Comparison of ENCODE assay signal across 21 mouse cellular contexts in genomic region chr12:98520568-98520931, GRCm38 (mm10). TPM values are rescaled to one million over a fixed set of nuclear protein-coding genes. Genes with fewer than 3 reads are reported as not detected.
A peak's percentile ranks its signal among the peaks of the same experiment; 100 is the strongest.
DNase-seq lines count a peak whose midpoint lies in the region; ATAC-seq lines count a peak whose summit lies in the region.
"Had no signal": no experiment of that assay in that cellular context is flagged by ENCODE, and none has a peak within 500 bp of the region (broad histone marks: within the 10 kb centered on the region; RNA-seq: fewer than 3 reads in every experiment).

No protein-coding gene starts in this region.

- H3K27me3 ChIP-seq in forebrain, embryonic 13.5 days = no peaks in the 10 kb centered on the region
- H3K27me3 ChIP-seq in forebrain, embryonic 10.5 days (ENCODE audit: poor library complexity, severe bottlenecking) = no peaks in the 10 kb centered on the region
- H3K27me3 ChIP-seq in forebrain, embryonic 14.5 days (replicated peaks; ENCODE audit: control insufficient read depth, insufficient read depth, low read length) = no peaks in the 10 kb centered on the region
- no peaks in the 10 kb centered on the region for H3K27me3 ChIP-seq in hindbrain, embryonic 13.5 days
- no peaks in the 10 kb centered on the region for H3K27me3 ChIP-seq in midbrain, embryonic 15.5 days (replicated peaks)
- no peaks in the 10 kb centered on the region for H3K27me3 ChIP-seq in kidney, embryonic 15.5 days
- H3K27me3 ChIP-seq: limb, embryonic 13.5 days; liver, embryonic 15.5 days had no signal

- H3K36me3 ChIP-seq in forebrain, embryonic 13.5 days (ENCODE audit: poor library complexity, severe bottlenecking) = peaks cover 31% of the 10 kb centered on the region
- H3K36me3 ChIP-seq in forebrain, embryonic 10.5 days (replicated peaks) = peaks cover 25% of the 10 kb centered on the region
- H3K36me3 ChIP-seq in forebrain, embryonic 14.5 days (ENCODE audit: control insufficient read depth, insufficient read depth, low read length) = peaks cover 22% of the 10 kb centered on the region
- H3K36me3 ChIP-seq in hindbrain, embryonic 13.5 days = peaks cover 13% of the 10 kb centered on the region
- no peaks in the 10 kb centered on the region; the same call in 1 of the 2 replicates for H3K36me3 ChIP-seq in midbrain, embryonic 15.5 days (replicated peaks)
- no peaks in the 10 kb centered on the region for H3K36me3 ChIP-seq in kidney, embryonic 15.5 days
- H3K36me3 ChIP-seq: embryonic facial prominence, embryonic 10.5 days; G1E; limb, embryonic 13.5 days; liver, embryonic 15.5 days had no signal

- no peak for DNase-seq in forebrain, embryonic 10.5 days (ENCODE audit: extremely low spot score, low spot score)
- peak; percentile 26 for DNase-seq in forebrain, embryonic 14.5 days (ENCODE audit: low spot score)
- no peak for DNase-seq in frontal cortex, postnatal 10 days (ENCODE audit: low spot score in 2 of 2)
- no peak for DNase-seq in left cerebral cortex, adult 9 months (ENCODE audit: low spot score in 2 of 2)
- DNase-seq: adrenal gland, postnatal 25 days; cerebellum, adult 11-12 months; gastrocnemius, postnatal 10 days; heart, adult 2 months; heart, postnatal 4 days; retina, postnatal 1 day; right cerebral cortex, postnatal 4 days had no signal

- H3K4me1 ChIP-seq in forebrain, embryonic 13.5 days = peaks cover 26% of the 10 kb centered on the region
- peaks cover 23% of the 10 kb centered on the region for H3K4me1 ChIP-seq in forebrain, embryonic 10.5 days
- H3K4me1 ChIP-seq in forebrain, embryonic 14.5 days (ENCODE audit: control insufficient read depth, insufficient read depth, low read length) = 0 out of 2 replicates have a peak, but pooled peaks cover 6% of the 10 kb centered on the region
- peaks cover 42% of the 10 kb centered on the region for H3K4me1 ChIP-seq in hindbrain, embryonic 13.5 days (replicated peaks)
- H3K4me1 ChIP-seq in midbrain, embryonic 15.5 days = peaks cover 20% of the 10 kb centered on the region
- no peaks in the 10 kb centered on the region for H3K4me1 ChIP-seq in kidney, embryonic 15.5 days
- H3K4me1 ChIP-seq: limb, embryonic 13.5 days; liver, embryonic 15.5 days had no signal

- no peak overlapping the region for H3K4me2 ChIP-seq in forebrain, embryonic 13.5 days
- H3K4me2 ChIP-seq in forebrain, embryonic 14.5 days (ENCODE audit: low read length) = no peak overlapping the region
- no peak overlapping the region for H3K4me2 ChIP-seq in hindbrain, embryonic 13.5 days
- H3K4me2 ChIP-seq in midbrain, embryonic 15.5 days = no peak overlapping the region
- H3K4me2 ChIP-seq in kidney, embryonic 15.5 days = no peak overlapping the region
- H3K4me2 ChIP-seq: limb, embryonic 13.5 days; liver, embryonic 15.5 days had no signal

- no peak overlapping the region for H3K4me3 ChIP-seq in forebrain, embryonic 13.5 days
- no peak overlapping the region for H3K4me3 ChIP-seq in forebrain, embryonic 10.5 days
- no peak overlapping the region for H3K4me3 ChIP-seq in forebrain, embryonic 14.5 days (ENCODE audit: low read depth, low read length)
- no peak overlapping the region for H3K4me3 ChIP-seq in hindbrain, embryonic 13.5 days
- no peak overlapping the region for H3K4me3 ChIP-seq in midbrain, embryonic 15.5 days
- no peak overlapping the region for H3K4me3 ChIP-seq in kidney, embryonic 15.5 days (replicated peaks)
- H3K4me3 ChIP-seq: embryonic facial prominence, embryonic 10.5 days; heart, adult 2 months; limb, embryonic 13.5 days; liver, embryonic 15.5 days had no signal

- H3K9ac ChIP-seq in forebrain, embryonic 13.5 days = no peak overlapping the region
- no peak overlapping the region for H3K9ac ChIP-seq in forebrain, embryonic 14.5 days (ENCODE audit: low read length)
- H3K9ac ChIP-seq in hindbrain, embryonic 13.5 days = no peak overlapping the region
- no peak overlapping the region for H3K9ac ChIP-seq in midbrain, embryonic 15.5 days
- no peak overlapping the region for H3K9ac ChIP-seq in kidney, embryonic 15.5 days
- H3K9ac ChIP-seq: limb, embryonic 13.5 days; liver, embryonic 15.5 days had no signal

- H3K9me3 ChIP-seq in forebrain, embryonic 13.5 days (replicated peaks) = no peaks in the 10 kb centered on the region
- peaks cover 3% of the 10 kb centered on the region; the same call in 1 of the 2 replicates for H3K9me3 ChIP-seq in forebrain, embryonic 10.5 days
- H3K9me3 ChIP-seq in forebrain, embryonic 14.5 days (replicated peaks; ENCODE audit: control insufficient read depth, low read length) = no peaks in the 10 kb centered on the region
- no peaks in the 10 kb centered on the region for H3K9me3 ChIP-seq in hindbrain, embryonic 13.5 days
- H3K9me3 ChIP-seq in midbrain, embryonic 15.5 days = no peaks in the 10 kb centered on the region
- H3K9me3 ChIP-seq in kidney, embryonic 15.5 days (replicated peaks) = no peaks in the 10 kb centered on the region
- H3K9me3 ChIP-seq: embryonic facial prominence, embryonic 10.5 days; limb, embryonic 13.5 days; liver, embryonic 15.5 days had no signal

- WGBS in forebrain, embryonic 13.5 days = 69% methylated on average over 4 of the region's 4 CpGs
- WGBS in forebrain, embryonic 10.5 days = 86% methylated on average over 4 of the region's 4 CpGs
- 59% methylated on average over 4 of the region's 4 CpGs for WGBS in forebrain, embryonic 14.5 days
- 46% methylated on average over 4 of the region's 4 CpGs for WGBS in hindbrain, embryonic 13.5 days
- 32% methylated on average over 4 of the region's 4 CpGs for WGBS in midbrain, embryonic 15.5 days
- 82% methylated on average over 4 of the region's 4 CpGs for WGBS in kidney, embryonic 15.5 days

- peak; percentile 50 for ATAC-seq in forebrain, embryonic 13.5 days
- peak; percentile 10; the same call in 1 of the 2 replicates for ATAC-seq in forebrain, embryonic 14.5 days
- peak; percentile 81 for ATAC-seq in hindbrain, embryonic 13.5 days (ENCODE audit: low FRiP score)
- peak; percentile 37 for ATAC-seq in midbrain, embryonic 15.5 days (replicated peaks)
- no peak for ATAC-seq in kidney, embryonic 15.5 days (replicated peaks; ENCODE audit: low FRiP score)
- ATAC-seq: intestine, embryonic 16.5 days had no signal

- peak overlapping the region; percentile 25; the same call in 1 of the 2 replicates for H3K27ac ChIP-seq in forebrain, embryonic 13.5 days
- H3K27ac ChIP-seq in forebrain, embryonic 10.5 days = no peak overlapping the region
- peak overlapping the region; percentile 48; the same call in 1 of the 2 replicates for H3K27ac ChIP-seq in forebrain, embryonic 14.5 days (ENCODE audit: low read depth, low read length)
- peak overlapping the region; percentile 87 for H3K27ac ChIP-seq in hindbrain, embryonic 13.5 days
- peak overlapping the region; percentile 65 for H3K27ac ChIP-seq in midbrain, embryonic 15.5 days
- no peak overlapping the region for H3K27ac ChIP-seq in kidney, embryonic 15.5 days
- H3K27ac ChIP-seq: embryonic facial prominence, embryonic 10.5 days; heart, adult 2 months; limb, embryonic 13.5 days; liver, embryonic 15.5 days; stomach, postnatal 0 days had no signal

RNA-seq across cellular contexts. Expression of gene Kcnk10, which starts 57.6 kb away (rescaled TPM):
- 49.1 and 50.9 TPM in 2 replicates for polyA plus RNA-seq in forebrain, embryonic 13.5 days (2015; fragmentation: Nextera tagmentation; extraction: Ambion mirVana)
- 15.8 and 18.6 TPM in 2 replicates for polyA plus RNA-seq in forebrain, embryonic 10.5 days (2016; fragmentation: Nextera tagmentation; extraction: Ambion mirVana)
- polyA plus RNA-seq in forebrain, embryonic 14.5 days (2014; fragmentation: Nextera tagmentation; extraction: Ambion mirVana) = 39.5 and 58.9 TPM in 2 replicates
- polyA plus RNA-seq in hindbrain, embryonic 13.5 days (2015; fragmentation: Nextera tagmentation; extraction: Ambion mirVana) = 39.6 and 43.2 TPM in 2 replicates
- polyA plus RNA-seq in midbrain, embryonic 15.5 days (2015; fragmentation: Nextera tagmentation; extraction: Ambion mirVana) = 44.7 and 50.8 TPM in 2 replicates
- 0.90 and 1.5 TPM in 2 replicates for polyA plus RNA-seq in kidney, embryonic 15.5 days (2015; fragmentation: Nextera tagmentation; extraction: Ambion mirVana)
- polyA plus RNA-seq: G1E had no signal

Comparison
In these comparisons a context has a peak if more than half of its experiments do, and no peak if none do; other contexts are left out.
1. H3K27ac ChIP-seq: peak in forebrain, embryonic 13.5 days (single experiment), forebrain, embryonic 14.5 days (single experiment), hindbrain, embryonic 13.5 days (single experiment) and midbrain, embryonic 15.5 days (single experiment); none in forebrain, embryonic 10.5 days (single experiment) and kidney, embryonic 15.5 days (single experiment).